Mouse (Mus musculus) naive thymus-derived CD4-positive, alpha-beta T cell, adult 5 months (primary cell): Measurements from ENCODE around the gene Minpp1. TPM values are rescaled to one million over a fixed set of nuclear protein-coding genes. Genes with fewer than 3 reads are reported as not detected.

Source experiments
- polyA plus RNA-seq: library from polyadenylated mRNA; unstranded; fragments of 100-300 nt; shearing (Covaris generic); gene quantifications from one replicate; pipeline ENCODE4 v1.2.1, GENCODE M21; 2017

Gene Minpp1
- 55.2 TPM for polyA plus RNA-seq

DNA sequence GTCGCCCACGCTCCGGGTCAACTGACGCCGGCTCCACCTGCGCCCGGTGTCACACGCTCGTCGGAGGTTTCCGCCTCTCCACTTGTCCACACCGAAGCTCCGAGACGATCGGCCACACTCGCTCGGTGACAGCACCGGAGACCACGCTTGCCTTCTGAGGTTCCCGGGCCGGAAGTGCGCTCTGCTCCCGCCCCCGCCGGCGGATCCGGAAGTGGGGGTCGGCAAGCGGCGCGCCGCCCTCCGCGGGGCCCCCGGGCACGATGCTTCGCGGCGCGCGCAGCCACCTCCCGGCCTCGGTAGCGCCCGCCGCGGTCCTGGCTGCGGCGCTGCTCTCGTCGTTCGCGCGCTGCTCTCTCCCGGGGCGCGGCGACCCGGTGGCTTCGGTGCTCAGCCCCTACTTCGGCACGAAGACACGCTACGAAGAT lies at the start of gene Minpp1:
TSS of gene Minpp1 (plus strand) at position 89 of the 425 bp plus-strand sequence.

DNA sequence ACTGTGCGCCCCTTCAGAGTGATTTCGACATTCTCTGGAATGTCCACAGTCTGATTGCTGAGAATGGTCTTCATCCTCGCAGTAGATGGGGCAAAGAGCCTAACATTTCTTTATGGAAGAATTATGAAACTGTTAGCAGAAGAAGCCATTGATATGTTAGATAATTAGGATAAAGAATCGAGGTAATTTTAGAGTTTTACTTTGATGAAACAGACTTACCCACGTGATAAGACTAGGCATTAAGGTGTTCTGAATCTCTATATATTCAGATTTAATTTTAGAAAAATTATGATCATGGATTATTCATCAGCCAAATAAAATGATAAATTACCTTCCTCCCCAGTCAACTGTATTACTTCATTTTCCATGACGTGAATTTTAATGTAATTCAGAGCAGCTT lies 19.1 kb upstream of the Minpp1 start, which contains the start of gene Rpl9-ps6:
TSS of gene Rpl9-ps6 (minus strand) at position 101 of the 400 bp plus-strand sequence.

Other genes with a start within 250 kb of the Minpp1 start
- 181 TPM for gene Sgms1, start 96.1 kb upstream of the Minpp1 start, polyA plus RNA-seq
- 312 TPM for gene Rpl9-ps6, start 19.2 kb upstream of the Minpp1 start, polyA plus RNA-seq
- gene Papss2, start 110.0 kb downstream of the Minpp1 start, polyA plus RNA-seq = 0.19 TPM